Mouse (Mus musculus) layer of hippocampus, postnatal 10 days (tissue): ENCODE results near the gene Rnase2b. TPM values are rescaled to one million over a fixed set of nuclear protein-coding genes. Genes with fewer than 3 reads are reported as not detected.

Experiments
- total RNA-seq, 2 experiments: library from RNA; stranded (reverse); gene quantifications; 2 replicates each; pipeline ENCODE4 v1.2.3; 2021

The Rnase2b gene
- total RNA-seq, 2 experiments from 2014 or later = not detected

Other genes with a start within 250 kb of the Rnase2b start
- gene Osgep, start 237.4 kb upstream of the Rnase2b start, total RNA-seq = 10 to 100 TPM; 33.9 to 40.2 TPM
- gene Apex1, start 237.3 kb upstream of the Rnase2b start, total RNA-seq = 10 to 100 TPM; 71.7 to 78.2 TPM
- 10 to 100 TPM; 72.7 to 85.3 TPM for gene Pip4p1, start 231.4 kb upstream of the Rnase2b start, total RNA-seq
- 10 to 100 TPM; 17.1 to 21.5 TPM for gene Pnp, start 231.2 kb upstream of the Rnase2b start, total RNA-seq
- 10 to 100 TPM in 1 of 2 experiments, 1 to 10 TPM in 1; 9.2 to 11.1 TPM for gene Gm49342, start 217.7 kb upstream of the Rnase2b start, total RNA-seq
- 1 to 10 TPM; 1.0 to 1.7 TPM for gene Pnp2, start 206.3 kb upstream of the Rnase2b start, total RNA-seq
- gene Rnase10, start 154.5 kb upstream of the Rnase2b start, total RNA-seq = under 1 TPM in 1 of 2 experiments, not detected in 1; 0.22 TPM
- not detected for gene Rnase9, start 120.4 kb upstream of the Rnase2b start, total RNA-seq
- not detected for gene Rnase11, start 112.1 kb upstream of the Rnase2b start, total RNA-seq
- not detected for gene Rnase12, start 104.6 kb upstream of the Rnase2b start, total RNA-seq
- not detected for gene Olfr750, start 87.8 kb upstream of the Rnase2b start, total RNA-seq
- gene Rnase4, start 71.2 kb upstream of the Rnase2b start, total RNA-seq = 10 to 100 TPM; 16.2 to 17.8 TPM
- gene Ang, start 71.1 kb upstream of the Rnase2b start, total RNA-seq = 1 to 10 TPM; 3.0 to 4.1 TPM
- not detected for gene Eddm3b, start 47.8 kb upstream of the Rnase2b start, total RNA-seq
- under 1 TPM; 0.31 to 0.34 TPM for gene Rnase6, start 38.4 kb upstream of the Rnase2b start, total RNA-seq
- gene Rnase1, start 15.5 kb upstream of the Rnase2b start, total RNA-seq = 1 to 10 TPM in 1 of 2 experiments, under 1 TPM in 1; 0.91 to 1.2 TPM
- gene Ang2, start 36.9 kb downstream of the Rnase2b start, total RNA-seq = not detected
- gene Ear14, start 41.1 kb downstream of the Rnase2b start, total RNA-seq = not detected
- not detected for gene Rnase2a, start 93.9 kb downstream of the Rnase2b start, total RNA-seq
- gene Gm7247, start 199.5 kb downstream of the Rnase2b start, total RNA-seq = not detected
- gene Vmn2r88, start 248.6 kb downstream of the Rnase2b start, total RNA-seq = not detected